Mouse (Mus musculus): ENCODE results near the gene Susd1.

DNA sequence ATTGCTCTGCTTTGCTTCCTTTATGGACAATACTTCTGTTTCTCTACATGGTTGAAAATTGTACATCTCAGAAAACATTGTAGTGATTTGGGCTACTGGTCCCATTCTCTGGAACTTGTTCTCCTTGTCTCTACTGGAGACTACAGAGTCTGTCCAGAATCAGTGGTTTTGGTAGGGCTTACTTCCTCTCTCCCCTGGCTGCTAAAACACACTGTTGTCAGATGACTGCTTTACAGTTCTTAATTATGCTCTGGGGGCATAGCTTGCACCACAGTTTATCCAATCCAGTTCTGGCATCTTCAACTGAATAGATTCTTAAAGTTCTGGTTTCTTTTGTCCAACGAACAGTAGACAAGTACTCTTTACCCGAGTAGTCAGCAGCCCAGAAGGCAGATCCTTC lies 27.0 kb upstream of the Susd1 start:
- TF ChIP-seq CTCF (IDR thresholded peaks at IDR 0.05; ENCODE audit: borderline replicate concordance, insufficient read depth, low read depth, low read length) = no peak
- no peak for TF ChIP-seq POLR2A (IDR thresholded peaks at IDR 0.05; ENCODE audit: borderline replicate concordance, insufficient read depth, low read length)

Data from cerebellum, adult 2 months (tissue).